Mouse (Mus musculus) adrenal gland, adult 18-20 months (tissue): ENCODE data around the gene Gmpr2. TPM values are rescaled to one million over a fixed set of nuclear protein-coding genes. Genes with fewer than 3 reads are reported as not detected.
A peak's percentile ranks its signal among the peaks of the same experiment; 100 is the strongest.

Experiments used
- DNase-seq, 2 experiments: peaks; one replicate each; pipeline ENCODE4 v3.0.0; 2021 to 2022; ENCODE audit warnings: low spot score in 2 of 2
- total RNA-seq, 2 experiments: library from RNA; stranded (reverse); gene quantifications; 1 replicate in 1 of 2; 2 replicates in 1 of 2; pipeline ENCODE4 v1.2.3; 2021

The Gmpr2 gene
- total RNA-seq, 2 experiments from 2014 or later, result 24.0 to 24.5 TPM

GRCm38 (mm10) chr14:55723433-55723832 lies 51.7 kb downstream of the Gmpr2 start:
- no peak for DNase-seq

- DNase-seq, result peak in 1 of 2 experiments; percentile 40
Measured at GRCm38 (mm10) chr14:55724411-55724871, 52.7 kb downstream of the Gmpr2 start.

DNA sequence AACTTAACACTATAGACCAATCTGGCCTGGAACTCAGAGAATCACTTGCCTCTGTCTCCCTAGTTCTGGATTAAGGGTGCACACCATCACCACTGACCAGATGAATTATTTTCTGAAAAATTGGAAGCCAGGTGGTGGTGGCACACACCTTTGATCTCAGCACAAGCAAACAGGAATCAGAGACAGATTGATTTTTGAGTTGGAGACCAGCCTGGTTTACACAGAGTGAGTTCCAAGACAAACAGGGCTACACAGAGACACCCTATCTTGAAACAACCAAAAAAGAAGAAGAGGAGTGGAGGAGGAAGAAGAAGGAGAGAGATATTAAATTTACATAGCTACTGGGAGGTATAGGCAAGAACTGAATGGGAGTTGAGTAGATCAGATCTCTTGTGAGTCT lies 54.5 kb downstream of the Gmpr2 start:
- no peak for DNase-seq

DNA sequence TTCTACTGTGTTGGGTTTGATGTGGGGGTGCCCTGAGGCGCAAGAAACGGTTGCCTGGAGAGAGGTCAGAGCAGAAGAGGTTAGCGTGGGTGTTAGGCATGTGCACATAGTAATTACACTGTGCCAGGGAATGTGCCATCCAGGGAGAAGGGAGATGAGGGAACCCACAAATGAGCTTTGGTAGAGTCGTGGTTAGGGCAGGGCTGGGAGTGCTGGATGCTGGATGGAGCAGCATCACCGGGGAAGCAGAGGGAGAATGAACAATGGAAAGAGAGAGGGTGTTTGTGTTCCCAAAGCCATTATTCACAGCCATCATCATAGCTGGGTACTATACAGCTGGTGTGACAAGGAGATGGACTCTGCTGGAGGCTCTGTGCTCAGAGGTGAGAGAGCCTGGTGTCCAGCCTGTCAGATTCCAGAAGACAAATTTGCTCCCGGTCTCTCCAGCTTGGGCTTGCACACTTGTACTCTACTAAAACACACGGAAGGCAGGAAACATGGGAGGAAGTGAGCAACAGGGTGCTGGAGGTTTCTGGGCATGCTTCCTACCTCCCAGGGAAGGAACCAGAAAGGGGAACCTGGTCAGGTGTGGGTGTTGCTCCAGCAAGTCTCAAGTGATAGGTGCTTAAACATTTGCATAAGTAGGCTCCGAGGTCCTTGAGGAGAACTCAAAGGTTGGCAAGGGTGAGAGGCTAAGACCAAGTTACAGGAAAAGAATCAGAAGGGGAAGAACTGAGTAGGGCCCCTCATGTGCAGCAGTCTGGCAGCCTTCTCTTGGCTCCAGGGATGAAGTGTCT lies 56.3 kb downstream of the Gmpr2 start:
- no peak for DNase-seq

Other genes with a start within 250 kb of the Gmpr2 start
- 100 to 1,000 TPM in 1 of 2 experiments, 10 to 100 TPM in 1; 79.4 to 114 TPM for gene Dhrs4, start 193.2 kb upstream of the Gmpr2 start, total RNA-seq
- gene Carmil3, start 181.3 kb upstream of the Gmpr2 start, total RNA-seq, result 1 to 10 TPM; 4.8 to 5.4 TPM
- under 1 TPM in 1 of 2 experiments, not detected in 1; 0.13 TPM for gene Cpne6, start 161.5 kb upstream of the Gmpr2 start, total RNA-seq
- not detected for gene Nrl, start 147.0 kb upstream of the Gmpr2 start, total RNA-seq
- 10 to 100 TPM; 21.6 to 31.7 TPM for gene Pck2, start 131.7 kb upstream of the Gmpr2 start, total RNA-seq
- gene Dcaf11, start 111.9 kb upstream of the Gmpr2 start, total RNA-seq, result 100 to 1,000 TPM; 107 to 153 TPM
- 1 to 10 TPM in 1 of 2 experiments, not detected in 1; 1.5 TPM for gene A730061H03Rik, start 111.5 kb upstream of the Gmpr2 start, total RNA-seq
- 1 to 10 TPM in 1 of 2 experiments, under 1 TPM in 1; 0.96 to 2.3 TPM for gene Fitm1, start 96.3 kb upstream of the Gmpr2 start, total RNA-seq
- gene Psme1, start 93.8 kb upstream of the Gmpr2 start, total RNA-seq, result 100 to 1,000 TPM; 231 to 367 TPM
- gene Emc9, start 86.6 kb upstream of the Gmpr2 start, total RNA-seq, result 10 to 100 TPM; 27.5 to 45.7 TPM
- 100 to 1,000 TPM; 400 to 422 TPM for gene Psme2, start 80.8 kb upstream of the Gmpr2 start, total RNA-seq
- 10 to 100 TPM; 28.1 to 36.0 TPM for gene Rnf31, start 80.2 kb upstream of the Gmpr2 start, total RNA-seq
- 10 to 100 TPM; 20.0 to 26.2 TPM for gene Irf9, start 68.4 kb upstream of the Gmpr2 start, total RNA-seq
- gene Rec8, start 53.9 kb upstream of the Gmpr2 start, total RNA-seq, result 1 to 10 TPM; 3.5 to 7.4 TPM
- gene Ipo4, start 36.0 kb upstream of the Gmpr2 start, total RNA-seq, result 100 to 1,000 TPM in 1 of 2 experiments, 10 to 100 TPM in 1; 95.4 to 122 TPM
- gene Gm49378, start 34.0 kb upstream of the Gmpr2 start, total RNA-seq, result 1 to 10 TPM in 1 of 2 experiments, not detected in 1; 2.1 TPM
- 10 to 100 TPM; 70.2 to 84.9 TPM for gene Tm9sf1, start 28.1 kb upstream of the Gmpr2 start, total RNA-seq
- 1 to 10 TPM in 1 of 2 experiments, under 1 TPM in 1; 0.58 to 1.2 TPM for gene Tssk4, start 21.8 kb upstream of the Gmpr2 start, total RNA-seq
- 10 to 100 TPM; 37.1 to 59.5 TPM for gene Mdp1, start 11.4 kb upstream of the Gmpr2 start, total RNA-seq
- 100 to 1,000 TPM; 312 to 368 TPM for gene Nedd8, start 183 bp downstream of the Gmpr2 start, total RNA-seq
- gene Tinf2, start 9.9 kb downstream of the Gmpr2 start, total RNA-seq, result 10 to 100 TPM; 34.3 to 59.4 TPM
- under 1 TPM; 0.29 to 0.30 TPM for gene Tgm1, start 42.0 kb downstream of the Gmpr2 start, total RNA-seq
- gene Rabggta, start 50.3 kb downstream of the Gmpr2 start, total RNA-seq, result 10 to 100 TPM; 15.9 to 20.0 TPM
- 10 to 100 TPM; 60.4 to 72.0 TPM for gene Dhrs1, start 73.7 kb downstream of the Gmpr2 start, total RNA-seq
- 10 to 100 TPM; 14.0 to 14.3 TPM for gene Nop9, start 73.8 kb downstream of the Gmpr2 start, total RNA-seq
- gene Cideb, start 86.5 kb downstream of the Gmpr2 start, total RNA-seq, result 1 to 10 TPM in 1 of 2 experiments, under 1 TPM in 1; 0.76 to 2.3 TPM
- gene Ltb4r2, start 89.5 kb downstream of the Gmpr2 start, total RNA-seq, result not detected
- under 1 TPM; 0.42 to 0.50 TPM for gene Ltb4r1, start 94.0 kb downstream of the Gmpr2 start, total RNA-seq
- 10 to 100 TPM in 1 of 2 experiments, 1 to 10 TPM in 1; 8.3 to 17.1 TPM for gene Adcy4, start 112.2 kb downstream of the Gmpr2 start, total RNA-seq
- 1 to 10 TPM; 3.6 to 4.5 TPM for gene Ripk3, start 116.9 kb downstream of the Gmpr2 start, total RNA-seq
- 10 to 100 TPM; 17.4 to 21.4 TPM for gene Nfatc4, start 151.2 kb downstream of the Gmpr2 start, total RNA-seq
- 1 to 10 TPM; 8.2 to 9.0 TPM for gene Nynrin, start 182.1 kb downstream of the Gmpr2 start, total RNA-seq
- gene Cbln3, start 212.5 kb downstream of the Gmpr2 start, total RNA-seq, result not detected
- gene Khnyn, start 213.0 kb downstream of the Gmpr2 start, total RNA-seq, result 10 to 100 TPM; 14.8 to 17.6 TPM
- 10 to 100 TPM; 66.9 to 90.4 TPM for gene Sdr39u1, start 228.4 kb downstream of the Gmpr2 start, total RNA-seq